Mouse (Mus musculus): Measurements from ENCODE around the gene Sdhb.

- no peak for TF ChIP-seq GATA1 (IDR thresholded peaks at IDR 0.05; ENCODE audit: low read length)
- TF ChIP-seq TAL1 (IDR thresholded peaks at IDR 0.05; ENCODE audit: low read length), result no peak
These were observed 47.0 kb downstream of the Sdhb start for GRCm38 (mm10) chr4:141008028-141008427.
